Mouse (Mus musculus) midbrain, embryonic 13.5 days (tissue): ENCODE measurements around the gene Tbc1d4. TPM values are rescaled to one million over a fixed set of nuclear protein-coding genes. Genes with fewer than 3 reads are reported as not detected.

Source experiments
- ATAC-seq: fragments of 200-750 bp; cut with Nextera tagmentation; 2 replicates; pipeline ENCODE4 v1.8.0; 2017; ENCODE audit warnings: mild to moderate bottlenecking, moderate TSS enrichment, moderate library complexity
- H3K27ac ChIP-seq: fragments of 300-500 bp; sonication (generic); 2 replicates; pipeline ENCODE4 v1.5.1; 2015; ENCODE audit warnings: inconsistent platforms, mild to moderate bottlenecking, moderate library complexity
- H3K27me3 ChIP-seq: fragments of 300-500 bp; sonication (generic); 2 replicates; pipeline ENCODE4 v1.6.1; 2015; ENCODE audit warnings: mild to moderate bottlenecking, inconsistent platforms
- H3K36me3 ChIP-seq: fragments of 300-500 bp; sonication (generic); 2 replicates; pipeline ENCODE4 v1.6.1; 2015; ENCODE audit warnings: mild to moderate bottlenecking, inconsistent platforms
- H3K4me1 ChIP-seq: fragments of 300-500 bp; sonication (generic); replicated peaks from 2 replicates; pipeline ENCODE4 v1.6.1; 2015; ENCODE audit warnings: inconsistent platforms
- H3K4me2 ChIP-seq: fragments of 300-500 bp; sonication (generic); replicated peaks from 2 replicates; pipeline ENCODE4 v1.6.1; 2015; ENCODE audit warnings: moderate library complexity, mild to moderate bottlenecking, inconsistent platforms
- H3K4me3 ChIP-seq: fragments of 300-500 bp; sonication (generic); replicated peaks from 2 replicates; pipeline ENCODE4 v1.5.1; 2015; ENCODE audit warnings: mild to moderate bottlenecking, inconsistent platforms
- H3K9ac ChIP-seq: fragments of 300-500 bp; sonication (generic); replicated peaks from 2 replicates; pipeline ENCODE4 v1.6.1; 2015; ENCODE audit warnings: mild to moderate bottlenecking, inconsistent platforms
- H3K9me3 ChIP-seq: fragments of 300-500 bp; sonication (generic); 2 replicates; pipeline ENCODE4 v1.6.1; 2016; ENCODE audit warnings: mild to moderate bottlenecking, inconsistent platforms
- WGBS: fragments of 180-500 bp; shearing (Covaris S2); methylation state at CpG from one replicate; pipeline ENCODE4 v1.1.7; 2015; 5-methylcytosine and 5-hydroxymethylcytosine counted together
- polyA plus RNA-seq: library from polyadenylated mRNA; unstranded; fragments of >200 nt; fragmentation: Nextera tagmentation; extraction: Ambion mirVana; gene quantifications from 2 replicates; pipeline ENCODE4 v1.2.1, GENCODE M21; 2015

Tbc1d4 gene
- 6.5 and 7.0 TPM in 2 replicates for polyA plus RNA-seq

GRCm38 (mm10) chr14:101608519-101609368 is at the start of gene Tbc1d4:
Gene Tbc1d4 (minus strand): TSS chr14:101609191.
- no peaks in the 10 kb centered on the region for H3K36me3 ChIP-seq
- WGBS, result under 1% methylated on average over 61 of the region's 62 CpGs
- peaks cover 16% of the 10 kb centered on the region for H3K4me1 ChIP-seq
- no peaks in the 10 kb centered on the region for H3K9me3 ChIP-seq
- ATAC-seq, result peak; percentile 91
- peak within 1 kb of the TSS; percentile 82 for H3K4me3 ChIP-seq
- peaks cover 15% of the 10 kb centered on the region for H3K27me3 ChIP-seq
- H3K27ac ChIP-seq, result peak within 1 kb of the TSS; percentile 44
- H3K9ac ChIP-seq, result peak within 1 kb of the TSS; percentile 74
- H3K4me2 ChIP-seq, result peak within 1 kb of the TSS; percentile 99

GRCm38 (mm10) chr14:101656307-101656706 is 47.3 kb upstream of the Tbc1d4 start:
- H3K4me1 ChIP-seq, result peaks cover 18% of the 10 kb centered on the region
- H3K4me2 ChIP-seq, result no peak overlapping the region
- H3K9me3 ChIP-seq, result no peaks in the 10 kb centered on the region
- no peak overlapping the region for H3K4me3 ChIP-seq
- no peaks in the 10 kb centered on the region for H3K27me3 ChIP-seq
- H3K27ac ChIP-seq, result no peak overlapping the region
- 87% methylated on average over 10 of the region's 10 CpGs for WGBS
- peaks cover 16% of the 10 kb centered on the region for H3K36me3 ChIP-seq
- no peak overlapping the region for H3K9ac ChIP-seq
- no peak for ATAC-seq

DNA sequence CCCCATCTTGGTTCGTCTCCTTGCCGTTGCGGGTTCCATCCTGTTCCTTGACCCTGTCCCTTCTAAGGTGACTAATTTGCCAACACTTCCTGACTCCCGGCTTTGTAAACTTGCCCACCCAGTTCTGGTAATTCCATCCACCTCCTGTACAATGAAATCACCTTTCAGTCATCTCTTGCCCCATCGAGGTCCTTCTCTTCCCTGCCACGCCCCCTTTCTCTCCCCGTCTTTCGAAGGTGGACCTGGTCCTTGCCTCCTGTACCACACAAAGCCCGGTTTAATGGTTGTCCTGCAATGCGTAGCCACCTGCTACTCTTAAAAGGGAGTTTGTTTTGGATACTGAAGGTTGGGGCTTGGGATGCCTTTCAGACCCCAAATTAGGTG is 45.5 kb upstream of the Tbc1d4 start:
- H3K36me3 ChIP-seq, result peaks cover 12% of the 10 kb centered on the region; the same call in 1 of the 2 replicates
- H3K9ac ChIP-seq, result peak overlapping the region; percentile 92
- ATAC-seq, result no peak
- H3K9me3 ChIP-seq, result no peaks in the 10 kb centered on the region
- 1% methylated on average over 10 of the region's 10 CpGs for WGBS
- H3K4me1 ChIP-seq, result peaks cover 18% of the 10 kb centered on the region
- no peaks in the 10 kb centered on the region for H3K27me3 ChIP-seq
- H3K4me3 ChIP-seq, result peak overlapping the region; percentile 97
- peak overlapping the region; percentile 72 for H3K4me2 ChIP-seq
- peak overlapping the region; percentile 80; the same call in 1 of the 2 replicates for H3K27ac ChIP-seq

DNA sequence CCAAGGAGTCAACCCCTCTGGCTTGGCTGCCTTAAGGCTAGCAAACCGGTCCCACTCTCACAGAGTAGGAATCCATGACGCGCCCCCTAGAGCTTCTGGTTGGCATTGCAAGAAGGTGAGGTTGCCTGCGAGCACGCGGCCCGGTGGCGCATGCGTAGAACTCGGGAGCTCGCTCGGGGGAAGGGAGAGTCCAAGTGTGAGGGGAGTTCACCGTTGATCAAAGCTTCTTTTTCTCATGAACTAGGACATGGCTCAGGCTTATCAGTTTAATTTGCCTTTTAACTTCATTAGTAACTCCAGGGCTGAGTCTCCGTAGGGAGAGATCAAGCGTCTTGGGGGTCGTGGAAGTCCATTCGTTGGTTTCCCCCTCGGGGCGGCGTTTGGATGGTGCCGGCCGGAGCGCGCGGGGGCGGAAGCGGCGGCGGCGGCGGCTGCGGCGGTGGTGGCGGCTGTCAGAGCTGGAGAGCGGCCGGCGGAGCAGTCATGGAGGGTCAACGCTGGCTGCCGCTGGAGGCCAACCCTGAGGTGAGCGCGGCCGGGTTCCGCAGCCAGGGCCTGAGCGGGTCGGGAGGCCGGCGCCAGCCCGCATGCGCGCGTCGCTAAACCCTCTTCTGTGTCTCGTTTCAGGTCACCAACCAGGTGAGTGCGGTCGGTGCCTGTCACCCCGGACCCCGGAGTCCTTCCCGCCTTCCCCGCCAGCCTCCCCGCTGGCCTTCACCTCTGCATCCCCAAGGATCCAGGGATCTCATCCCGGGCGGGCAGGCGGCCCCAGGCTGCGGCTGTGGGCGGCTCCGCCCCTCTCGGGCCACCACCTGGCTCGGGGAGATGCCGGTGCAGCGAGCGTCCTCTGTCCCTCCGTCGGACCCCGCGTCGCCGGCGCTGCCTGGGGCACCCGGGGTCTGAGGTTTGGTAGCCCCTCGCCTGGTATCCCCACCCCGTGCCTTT is 44.9 kb upstream of the Tbc1d4 start, which contains the start of gene Uchl3:
Gene Uchl3, plus strand, starts transcription at position 387 of the 945 bp plus-strand sequence.
- ATAC-seq, result peak; percentile 91
- Histone ChIP-seq H3K27ac (peak within 1 kb of the TSS; percentile 80), H3K4me2 (peak within 1 kb of the TSS; percentile 72), H3K27me3 (no peaks in the 10 kb centered on the region), H3K9me3 (no peaks in the 10 kb centered on the region), H3K4me1 (peaks cover 18% of the 10 kb centered on the region), H3K9ac (peak within 1 kb of the TSS; percentile 92), H3K36me3 (peaks cover 5% of the 10 kb centered on the region; the same call in 1 of the 2 replicates), H3K4me3 (peak within 1 kb of the TSS; percentile 97)
- WGBS, result under 1% methylated on average over 81 of the region's 81 CpGs

GRCm38 (mm10) chr14:101652571-101652970 is 43.6 kb upstream of the Tbc1d4 start:
- Histone ChIP-seq H3K4me3 (no peak overlapping the region), H3K27ac (no peak overlapping the region), H3K4me2 (no peak overlapping the region), H3K27me3 (no peaks in the 10 kb centered on the region), H3K9me3 (no peaks in the 10 kb centered on the region), H3K9ac (no peak overlapping the region), H3K36me3 (no peaks in the 10 kb centered on the region; the same call in 1 of the 2 replicates), H3K4me1 (peaks cover 18% of the 10 kb centered on the region)
- ATAC-seq, result no peak
- WGBS, result 96% methylated on average over 6 of the region's 6 CpGs

GRCm38 (mm10) chr14:101650551-101650950 is 41.6 kb upstream of the Tbc1d4 start:
- Histone ChIP-seq H3K4me3 (no peak overlapping the region), H3K4me2 (no peak overlapping the region), H3K27ac (no peak overlapping the region), H3K9ac (no peak overlapping the region), H3K9me3 (no peaks in the 10 kb centered on the region), H3K4me1 (peaks cover 10% of the 10 kb centered on the region), H3K27me3 (no peaks in the 10 kb centered on the region), H3K36me3 (no peaks in the 10 kb centered on the region)
- 84% methylated on average over 4 of the region's 4 CpGs for WGBS
- ATAC-seq, result no peak

GRCm38 (mm10) chr14:101644948-101645347 is 36.0 kb upstream of the Tbc1d4 start:
- WGBS, result 83% methylated on average over 1 of the region's 1 CpGs
- H3K27me3 ChIP-seq, result no peaks in the 10 kb centered on the region
- H3K9ac ChIP-seq, result no peak overlapping the region
- H3K4me2 ChIP-seq, result no peak overlapping the region
- no peaks in the 10 kb centered on the region for H3K36me3 ChIP-seq
- no peaks in the 10 kb centered on the region for H3K4me1 ChIP-seq
- ATAC-seq, result no peak
- H3K4me3 ChIP-seq, result no peak overlapping the region
- no peaks in the 10 kb centered on the region for H3K9me3 ChIP-seq
- H3K27ac ChIP-seq, result no peak overlapping the region

DNA sequence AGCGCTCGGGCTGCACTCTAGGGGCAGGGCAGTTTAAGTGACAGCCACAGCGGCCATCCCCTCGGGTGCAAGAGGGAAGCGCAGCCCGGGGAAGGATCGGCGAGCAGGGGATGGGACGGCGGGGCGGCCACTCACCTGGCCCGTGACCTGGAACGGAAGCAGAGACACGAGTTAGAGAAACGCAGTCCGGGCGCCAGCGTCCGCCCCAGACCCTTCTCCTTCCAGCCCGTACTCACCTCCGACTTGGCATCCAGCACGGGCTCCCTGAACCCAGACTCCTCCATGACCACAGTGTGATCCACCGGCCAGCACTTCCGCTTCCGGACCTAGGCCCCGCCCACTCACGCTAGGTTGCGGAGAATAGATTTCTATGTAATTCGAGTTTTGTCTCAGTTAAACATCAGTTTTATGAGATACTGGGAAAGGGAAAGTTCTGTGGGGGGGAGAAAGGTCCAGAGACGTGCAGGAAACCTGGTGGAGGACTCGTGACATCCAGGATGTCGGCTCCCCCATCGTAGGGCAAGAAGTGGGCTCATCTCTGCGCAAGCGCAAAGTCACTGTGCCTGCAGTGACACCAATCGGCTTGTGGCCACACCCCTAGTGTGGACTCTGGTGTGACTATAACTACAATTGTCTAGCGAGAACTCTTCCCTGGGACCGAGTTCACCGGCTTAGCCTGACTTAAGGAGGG is 31.3 kb upstream of the Tbc1d4 start, which contains the start of gene Commd6:
Gene Commd6, minus strand, starts transcription at position 534 of the 691 bp plus-strand sequence.
- under 1% methylated on average over 39 of the region's 39 CpGs for WGBS

GRCm38 (mm10) chr14:101637381-101637780 is 28.4 kb upstream of the Tbc1d4 start:
- Histone ChIP-seq H3K9ac (no peak overlapping the region), H3K4me1 (peaks cover 11% of the 10 kb centered on the region), H3K36me3 (peaks cover 28% of the 10 kb centered on the region), H3K4me2 (no peak overlapping the region), H3K27ac (no peak overlapping the region), H3K4me3 (no peak overlapping the region), H3K27me3 (no peaks in the 10 kb centered on the region), H3K9me3 (no peaks in the 10 kb centered on the region)
- ATAC-seq, result no peak
- 88% methylated on average over 6 of the region's 6 CpGs for WGBS

More for the DNA sequence above, 31.3 kb upstream of the Tbc1d4 start, which contains the start of gene Commd6:
- H3K9me3 ChIP-seq, result no peaks in the 10 kb centered on the region
- peaks cover 11% of the 10 kb centered on the region for H3K4me1 ChIP-seq
- no peaks in the 10 kb centered on the region for H3K27me3 ChIP-seq
- H3K36me3 ChIP-seq, result peaks cover 5% of the 10 kb centered on the region
- H3K9ac ChIP-seq, result peak within 1 kb of the TSS; percentile 84
- H3K4me2 ChIP-seq, result peak within 1 kb of the TSS; percentile 78
- peak within 1 kb of the TSS; percentile 82 for H3K4me3 ChIP-seq
- ATAC-seq, result peak; percentile 99
- peak within 1 kb of the TSS; percentile 88 for H3K27ac ChIP-seq

- 100% methylated on average over 1 of the region's 1 CpGs for WGBS
- H3K4me2 ChIP-seq, result no peak overlapping the region
- no peak overlapping the region for H3K9ac ChIP-seq
- no peaks in the 10 kb centered on the region for H3K9me3 ChIP-seq
- ATAC-seq, result no peak
- H3K4me3 ChIP-seq, result no peak overlapping the region
- no peaks in the 10 kb centered on the region for H3K27me3 ChIP-seq
- H3K36me3 ChIP-seq, result peaks cover 38% of the 10 kb centered on the region
- peaks cover 11% of the 10 kb centered on the region for H3K4me1 ChIP-seq
- H3K27ac ChIP-seq, result no peak overlapping the region
These were observed 26.8 kb upstream of the Tbc1d4 start for GRCm38 (mm10) chr14:101635765-101636164.

- Histone ChIP-seq H3K9ac (no peak overlapping the region), H3K4me2 (no peak overlapping the region)
These were observed 21.6 kb upstream of the Tbc1d4 start for GRCm38 (mm10) chr14:101630548-101630947.

More at GRCm38 (mm10) chr14:101630548-101630947, 21.6 kb upstream of the Tbc1d4 start:
- no peak for ATAC-seq
- Histone ChIP-seq H3K27ac (no peak overlapping the region), H3K27me3 (no peaks in the 10 kb centered on the region), H3K36me3 (peaks cover 35% of the 10 kb centered on the region), H3K9me3 (no peaks in the 10 kb centered on the region), H3K4me3 (no peak overlapping the region), H3K4me1 (no peaks in the 10 kb centered on the region)
- WGBS, result 91% methylated on average over 2 of the region's 2 CpGs
